In genomic region chr7:133727027-133727426, GRCm38 (mm10) we compare ENCODE assay signal across 1 mouse cellular context.
TF ChIP-seq lines count a peak whose summit lies in the region.

No protein-coding gene starts in this region.

TF ChIP-seq in ES-E14, 5 proteins besides CTCF, POLR2A, EP300 and RAD21:
- TF ChIP-seq CHD2 (IDR thresholded peaks at IDR 0.05; ENCODE audit: low read depth, low read length) (no peak), ZNF384 (IDR thresholded peaks at IDR 0.05; ENCODE audit: low read depth, low read length) (no peak), HCFC1 (IDR thresholded peaks at IDR 0.05; ENCODE audit: borderline replicate concordance, insufficient read depth, low read length) (no peak), ZC3H11A (IDR thresholded peaks at IDR 0.05; ENCODE audit: borderline replicate concordance, low read depth, low read length) (no peak), MAFK (IDR thresholded peaks at IDR 0.05; ENCODE audit: insufficient read depth, low read depth, low read length) (no peak)
